Mouse (Mus musculus) stomach, postnatal 0 days (tissue): ENCODE data around the gene Farp1.

Source experiments
- CTCF ChIP-seq: IDR thresholded peaks from 2 replicates; pipeline ENCODE4 v1.5.1; 2016; ENCODE audit warnings: antibody characterized with exemption, low read depth, mild to moderate bottlenecking, moderate library complexity
- EP300 ChIP-seq: optimal IDR thresholded peaks from 2 replicates; pipeline ENCODE3; 2016; ENCODE audit warnings: antibody characterized with exemption

- TF ChIP-seq CTCF (no peak), EP300 (no peak)
Measured at GRCm38 (mm10) chr14:121061686-121062085, 26.7 kb downstream of the Farp1 start.
